Mouse (Mus musculus) thymus, postnatal 14 days (tissue): ENCODE results near the gene Pla2g4e.
"Not testable (repeated sequence)": the region's sequence is repeated elsewhere in the genome, so short reads cannot be mapped to it uniquely, and the experiment has no call there.

Experiments
- DNase-seq: peaks from one replicate; pipeline ENCODE4 v3.0.0; 2021

The Pla2g4e gene

GRCm38 (mm10) chr2:120244679-120245420 is at the start of gene Pla2g4e:
Pla2g4e (minus strand) TSS chr2:120245335.
- DNase-seq = no peak

GRCm38 (mm10) chr2:120291471-120292078 is 46.4 kb upstream of the Pla2g4e start:
- DNase-seq = no peak

GRCm38 (mm10) chr2:120288995-120289394 is 43.9 kb upstream of the Pla2g4e start, which contains the start of gene Pla2g4d:
Pla2g4d (minus strand) TSS chr2:120289197.
- DNase-seq = no peak

GRCm38 (mm10) chr2:120288401-120288800 is 43.3 kb upstream of the Pla2g4e start:
- DNase-seq = no peak

GRCm38 (mm10) chr2:120285639-120286038 is 40.5 kb upstream of the Pla2g4e start:
- DNase-seq = no peak

- DNase-seq = no peak
These were observed 39.6 kb upstream of the Pla2g4e start for GRCm38 (mm10) chr2:120284705-120285104.

- no peak for DNase-seq
These were observed 39.0 kb upstream of the Pla2g4e start for GRCm38 (mm10) chr2:120284094-120284493.

- DNase-seq = no peak
These were observed 38.4 kb upstream of the Pla2g4e start for GRCm38 (mm10) chr2:120283550-120283949.

GRCm38 (mm10) chr2:120281221-120281620 is 36.1 kb upstream of the Pla2g4e start:
- DNase-seq = no peak

GRCm38 (mm10) chr2:120279961-120280360 is 34.8 kb upstream of the Pla2g4e start:
- DNase-seq = peak; percentile 46

GRCm38 (mm10) chr2:120276951-120277350 is 31.8 kb upstream of the Pla2g4e start:
- no peak for DNase-seq

GRCm38 (mm10) chr2:120268635-120269034 is 23.5 kb upstream of the Pla2g4e start:
- peak; percentile 13 for DNase-seq

GRCm38 (mm10) chr2:120265523-120265922 is 20.4 kb upstream of the Pla2g4e start:
- DNase-seq = no peak

GRCm38 (mm10) chr2:120264858-120265257 is 19.7 kb upstream of the Pla2g4e start:
- no peak for DNase-seq

- DNase-seq = no peak
These were observed 17.7 kb upstream of the Pla2g4e start for GRCm38 (mm10) chr2:120262876-120263275.

GRCm38 (mm10) chr2:120261346-120261745 is 16.2 kb upstream of the Pla2g4e start:
- no peak for DNase-seq

GRCm38 (mm10) chr2:120256259-120256658 is 11.1 kb upstream of the Pla2g4e start:
- no peak for DNase-seq

- no peak for DNase-seq
These were observed 7.5 kb upstream of the Pla2g4e start for GRCm38 (mm10) chr2:120252644-120253043.

- DNase-seq = no peak
These were observed 384 bp upstream of the Pla2g4e start for GRCm38 (mm10) chr2:120245421-120246016.

- DNase-seq = no peak
These were observed 1.1 kb downstream of the Pla2g4e start for GRCm38 (mm10) chr2:120243995-120244394.

GRCm38 (mm10) chr2:120242791-120243467 is 2.2 kb downstream of the Pla2g4e start:
- no peak for DNase-seq

- DNase-seq = not testable (repeated sequence)
These were observed 6.4 kb downstream of the Pla2g4e start for GRCm38 (mm10) chr2:120238733-120239132.

GRCm38 (mm10) chr2:120237784-120238183 is 7.4 kb downstream of the Pla2g4e start:
- no peak for DNase-seq
